Mouse (Mus musculus): Measurements from ENCODE around the gene Ccsap.
A peak's percentile ranks its signal among the peaks of the same experiment; 100 is the strongest.

The Ccsap gene

DNA sequence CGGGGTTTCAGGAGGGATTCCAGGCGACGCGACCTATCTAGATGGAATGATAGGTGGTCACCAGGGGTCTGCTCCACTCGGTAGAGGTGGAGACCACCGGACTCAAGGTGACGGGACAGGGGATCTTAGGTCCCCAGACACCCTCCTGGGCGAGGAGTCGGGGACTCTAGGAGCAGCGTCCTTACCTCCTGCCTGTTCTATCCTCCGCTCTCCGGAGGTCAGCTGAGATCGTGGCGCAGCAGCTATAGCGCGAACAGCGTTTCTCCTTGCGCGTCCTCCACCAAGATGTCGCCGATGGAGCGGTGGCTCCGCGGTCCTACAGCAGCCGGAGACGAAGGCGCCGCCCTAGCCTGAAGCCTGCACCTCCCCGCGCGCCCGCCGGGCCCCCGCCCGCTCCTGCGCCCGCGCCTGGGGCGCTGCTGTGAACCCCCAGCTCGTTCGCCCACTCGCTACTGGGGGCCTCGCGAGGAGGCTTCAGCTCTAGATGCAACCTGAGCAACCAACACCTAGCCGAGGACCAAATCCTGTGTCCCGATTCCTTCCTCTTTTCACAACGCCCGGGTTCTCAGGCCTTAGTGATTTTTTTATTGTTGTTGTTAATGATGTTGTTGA is at the start of gene Ccsap:
TSS of gene Ccsap (minus strand) at position 562 of the 612 bp plus-strand sequence.
- DNase-seq (ENCODE audit: low read depth in 2 of 2, low spot score in 2 of 2) = peak; percentile 53 to 54

DNA sequence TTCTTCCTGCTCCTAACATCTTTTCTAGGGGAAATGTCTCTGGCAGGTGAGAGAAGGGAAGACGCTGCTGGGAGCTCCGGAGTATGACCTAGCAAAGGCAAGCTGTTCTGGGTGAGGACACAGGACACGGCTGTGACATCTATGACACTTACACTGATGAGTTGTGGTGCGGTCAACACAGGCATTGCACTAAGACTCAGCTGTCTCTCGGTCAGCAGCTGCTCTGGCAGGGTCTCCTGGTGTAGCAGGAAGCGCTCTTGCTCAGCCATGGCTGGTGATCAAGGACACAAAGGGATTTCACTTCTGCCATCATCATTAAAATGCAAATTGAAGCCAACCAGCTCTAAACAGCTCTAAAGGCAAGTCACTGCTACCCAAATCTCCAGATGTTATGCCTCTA is 47.6 kb upstream of the Ccsap start:
- DNase-seq (ENCODE audit: low read depth in 2 of 2, low spot score in 2 of 2) = no peak

DNA sequence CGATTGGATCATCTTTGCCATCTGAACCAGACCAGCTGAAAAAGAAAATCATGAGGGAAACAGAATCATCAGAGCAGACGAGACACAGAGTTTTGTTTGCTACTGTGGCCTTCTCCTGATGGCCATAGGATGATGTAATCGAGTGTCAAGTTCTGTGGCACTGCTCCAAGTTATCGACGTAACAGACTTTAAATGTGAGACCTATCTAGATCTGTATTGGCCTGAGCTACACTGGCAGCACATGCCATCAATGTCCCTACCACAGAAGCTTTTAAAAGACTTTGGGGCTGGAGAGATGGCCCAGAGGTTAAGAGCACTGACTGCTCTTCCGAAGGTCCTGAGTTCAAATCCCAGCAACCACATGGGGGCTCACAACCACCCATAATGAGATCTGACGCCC is 42.6 kb upstream of the Ccsap start:
- DNase-seq (ENCODE audit: low read depth in 2 of 2, low spot score in 2 of 2) = no peak

DNA sequence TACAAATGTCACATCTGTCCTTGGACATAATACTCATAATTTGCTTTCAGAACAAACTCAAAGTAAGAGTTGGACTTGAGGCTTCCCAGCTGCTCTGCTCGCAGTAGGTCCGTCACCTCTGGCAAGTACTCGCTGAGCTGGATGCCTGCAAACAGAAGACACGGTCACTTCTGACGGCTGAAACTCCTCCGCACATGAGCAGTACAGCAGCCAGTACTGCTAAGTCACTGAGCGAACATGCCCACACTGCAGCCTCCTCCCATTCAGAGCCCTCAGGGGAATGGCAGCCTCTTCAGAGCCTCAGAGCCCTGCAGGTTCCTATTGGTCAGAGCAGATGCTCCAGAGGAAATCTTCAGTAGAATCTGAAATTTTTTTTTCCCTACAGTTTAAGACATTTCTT is 39.4 kb upstream of the Ccsap start:
- DNase-seq (ENCODE audit: low read depth in 2 of 2, low spot score in 2 of 2) = no peak

DNA sequence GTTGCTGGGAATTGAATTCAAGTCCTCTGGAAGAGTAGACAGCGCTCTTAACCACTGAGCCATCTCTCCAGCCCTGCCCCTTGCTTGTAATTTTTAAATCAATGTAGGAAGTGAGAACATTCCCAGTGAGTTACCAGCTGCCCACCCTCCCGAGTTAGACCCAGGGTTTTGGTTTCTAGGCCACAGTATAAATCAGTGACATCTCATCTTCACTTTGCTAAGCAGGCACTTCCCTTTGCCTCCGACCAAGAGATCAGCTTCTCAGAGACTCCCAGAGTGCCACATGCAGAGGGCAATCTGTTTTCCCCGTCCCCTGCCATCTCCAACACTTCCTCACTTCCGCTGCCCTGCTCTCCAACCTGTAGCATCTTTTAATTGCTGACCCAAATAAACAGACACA is 38.6 kb upstream of the Ccsap start:
- no peak for DNase-seq (ENCODE audit: low read depth in 2 of 2, low spot score in 2 of 2)

DNA sequence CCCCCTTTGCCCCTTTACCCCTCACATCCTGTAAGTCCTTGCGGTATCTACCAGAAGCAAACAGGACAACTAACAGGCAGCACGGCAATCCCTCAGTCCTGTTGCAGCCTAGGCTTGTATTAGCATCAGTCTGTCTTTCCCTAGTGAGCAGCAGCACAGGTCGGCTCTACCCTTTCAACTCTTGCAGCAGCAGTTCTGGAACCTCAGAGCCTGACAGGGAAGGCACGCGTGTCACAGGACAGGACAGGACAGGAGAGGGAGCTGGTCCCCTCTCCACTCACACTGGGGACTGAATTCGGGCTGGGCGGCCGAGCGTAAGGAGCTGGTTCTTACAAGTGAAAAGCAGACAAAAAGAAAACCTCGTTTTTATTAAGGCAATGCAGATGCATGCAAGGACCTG is 36.8 kb upstream of the Ccsap start:
- no peak for DNase-seq (ENCODE audit: low read depth in 2 of 2, low spot score in 2 of 2)

DNA sequence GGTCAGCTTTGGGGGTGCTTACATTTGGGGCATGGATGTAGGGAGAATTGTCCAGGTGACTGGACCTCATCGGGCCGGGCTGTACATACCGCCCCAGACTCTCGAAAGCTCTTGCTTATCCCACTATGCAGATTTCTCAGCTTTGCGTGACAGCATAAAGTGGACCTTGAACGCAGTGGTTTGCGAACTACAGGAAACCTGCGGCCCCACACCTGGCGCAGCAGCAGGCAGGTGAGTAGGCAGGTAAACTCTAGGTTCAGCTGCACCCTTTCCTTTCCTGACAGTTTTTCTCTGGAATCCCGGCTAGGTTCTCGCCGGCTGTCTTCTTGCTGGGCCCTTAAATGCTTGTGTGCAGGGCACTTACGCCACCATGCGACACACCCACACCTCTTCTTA is 36.4 kb upstream of the Ccsap start:
- no peak for DNase-seq (ENCODE audit: low read depth in 2 of 2, low spot score in 2 of 2)

DNA sequence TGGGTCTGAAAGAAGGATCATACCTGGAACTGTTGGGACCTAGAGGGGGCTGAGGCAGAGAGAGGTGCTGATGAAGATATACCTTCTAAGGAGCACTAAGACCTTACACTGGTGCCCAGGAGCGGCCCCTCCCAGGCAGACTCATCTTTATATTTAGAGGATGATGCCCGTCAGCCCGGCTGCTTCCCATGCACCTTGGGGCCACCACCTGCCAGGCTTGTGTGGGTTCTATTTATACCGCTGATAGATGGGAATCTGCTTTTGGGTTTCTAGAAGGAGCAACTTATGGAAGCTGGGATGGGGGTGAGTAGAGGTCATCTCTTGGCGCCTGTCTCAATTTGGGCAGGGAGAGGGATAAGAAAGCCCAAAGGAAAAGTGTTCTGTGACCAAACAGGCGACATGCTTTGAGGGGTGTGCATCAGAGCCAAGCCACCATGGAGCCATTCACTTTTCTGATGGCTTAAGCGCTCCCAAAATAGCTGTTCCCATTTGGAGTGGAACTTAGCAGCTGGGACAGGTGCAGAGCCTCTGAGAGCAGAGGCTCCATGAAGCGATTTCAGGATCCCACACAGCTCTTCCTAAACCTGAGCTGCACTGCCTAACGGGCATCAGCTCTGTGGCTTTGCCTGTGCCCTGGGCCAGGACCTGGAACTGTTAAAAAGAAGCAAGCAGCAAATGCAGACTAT is 35.8 kb upstream of the Ccsap start:
- no peak for DNase-seq (ENCODE audit: low read depth in 2 of 2, low spot score in 2 of 2)

DNA sequence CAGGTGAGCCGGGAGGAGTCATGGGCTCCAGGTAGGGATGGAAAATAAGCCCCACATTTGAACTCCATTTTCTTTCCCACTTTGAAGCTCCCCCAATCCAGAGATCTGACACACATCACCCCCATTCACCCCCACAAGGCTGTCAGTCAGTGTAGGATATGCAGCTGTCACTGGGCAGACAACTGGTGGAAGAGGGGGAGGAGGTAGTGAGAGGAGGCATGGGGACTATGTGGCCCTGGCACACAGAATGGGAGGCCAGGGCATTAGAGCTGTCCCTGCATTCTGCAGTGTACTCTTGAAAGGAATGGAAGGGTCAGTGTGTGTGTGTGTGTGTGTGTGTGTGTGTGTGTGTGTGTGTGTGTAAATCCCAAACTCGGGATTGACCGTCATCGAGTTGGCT is 35.2 kb upstream of the Ccsap start:
- DNase-seq (ENCODE audit: low read depth in 2 of 2, low spot score in 2 of 2) = no peak

DNA sequence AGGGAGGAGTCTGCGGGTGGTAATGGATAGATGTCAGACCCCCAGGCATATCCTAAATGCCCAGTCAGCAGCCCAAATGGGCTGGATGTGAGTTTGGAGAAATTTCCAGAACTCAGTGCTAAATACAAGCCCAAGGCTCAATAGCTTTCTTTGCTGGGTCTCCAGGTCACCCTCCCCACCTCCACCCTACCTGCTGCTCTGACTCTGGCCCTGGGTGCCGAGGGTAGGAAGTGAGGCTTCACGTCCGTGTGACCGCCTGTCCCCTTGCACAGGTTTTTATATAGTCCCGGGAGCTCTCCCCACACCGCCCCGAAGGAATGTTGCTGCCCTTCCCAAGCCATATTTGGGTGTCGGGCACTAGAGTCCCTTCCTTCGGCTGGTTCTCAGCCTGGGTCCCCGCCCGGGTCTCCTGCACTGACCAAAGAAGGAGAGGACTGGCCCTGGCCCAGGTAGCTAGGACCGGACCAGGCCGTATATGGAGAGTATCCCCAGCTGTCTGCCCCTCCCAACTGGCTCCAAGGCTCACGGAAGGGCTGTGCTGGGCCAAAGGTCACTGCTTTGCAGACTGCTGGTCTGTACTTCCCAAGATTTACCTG is 34.6 kb upstream of the Ccsap start, which contains the start of gene Acta1:
TSS of gene Acta1 (minus strand) at position 250 of the 596 bp plus-strand sequence.
- no peak for DNase-seq (ENCODE audit: low read depth in 2 of 2, low spot score in 2 of 2)

DNA sequence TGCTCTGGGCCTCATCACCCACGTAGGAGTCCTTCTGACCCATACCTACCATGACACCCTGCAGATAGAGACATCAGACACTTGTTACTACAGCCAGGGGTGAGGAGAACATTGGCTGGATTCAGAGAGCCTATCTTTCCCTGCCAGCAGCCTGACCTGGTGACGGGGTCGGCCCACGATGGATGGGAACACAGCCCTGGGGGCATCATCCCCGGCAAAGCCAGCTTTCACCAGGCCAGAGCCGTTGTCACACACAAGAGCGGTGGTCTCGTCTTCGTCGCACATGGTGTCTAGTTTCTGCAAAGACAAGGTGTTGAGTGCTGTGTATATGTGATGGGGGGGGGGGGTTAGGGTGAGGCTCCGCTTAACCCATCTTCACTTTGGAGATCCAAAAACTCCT is 33.4 kb upstream of the Ccsap start:
- no peak for DNase-seq (ENCODE audit: low read depth in 2 of 2, low spot score in 2 of 2)

DNA sequence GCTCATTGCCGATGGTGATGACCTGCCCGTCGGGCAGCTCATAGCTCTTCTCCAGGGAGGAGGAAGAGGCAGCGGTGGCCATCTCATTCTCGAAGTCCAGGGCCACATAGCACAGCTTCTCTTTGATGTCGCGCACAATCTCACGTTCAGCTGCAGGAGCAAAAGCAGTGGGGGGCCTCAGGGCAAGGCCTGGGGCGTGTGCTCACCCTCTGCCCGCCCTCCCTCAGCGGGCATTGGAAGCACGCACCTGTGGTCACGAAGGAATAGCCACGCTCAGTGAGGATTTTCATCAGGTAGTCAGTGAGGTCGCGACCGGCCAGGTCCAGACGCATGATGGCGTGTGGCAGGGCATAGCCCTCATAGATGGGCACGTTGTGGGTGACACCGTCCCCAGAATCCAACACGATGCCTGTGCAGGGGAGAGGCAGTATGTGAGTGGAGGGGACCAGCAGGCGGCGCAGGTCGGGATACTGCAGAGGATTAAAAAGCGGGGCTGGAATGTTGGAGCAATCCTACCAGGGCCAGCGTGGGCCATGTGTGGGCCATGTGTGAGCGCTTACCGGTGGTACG is 32.7 kb upstream of the Ccsap start:
- no peak for DNase-seq (ENCODE audit: low read depth in 2 of 2, low spot score in 2 of 2)

DNA sequence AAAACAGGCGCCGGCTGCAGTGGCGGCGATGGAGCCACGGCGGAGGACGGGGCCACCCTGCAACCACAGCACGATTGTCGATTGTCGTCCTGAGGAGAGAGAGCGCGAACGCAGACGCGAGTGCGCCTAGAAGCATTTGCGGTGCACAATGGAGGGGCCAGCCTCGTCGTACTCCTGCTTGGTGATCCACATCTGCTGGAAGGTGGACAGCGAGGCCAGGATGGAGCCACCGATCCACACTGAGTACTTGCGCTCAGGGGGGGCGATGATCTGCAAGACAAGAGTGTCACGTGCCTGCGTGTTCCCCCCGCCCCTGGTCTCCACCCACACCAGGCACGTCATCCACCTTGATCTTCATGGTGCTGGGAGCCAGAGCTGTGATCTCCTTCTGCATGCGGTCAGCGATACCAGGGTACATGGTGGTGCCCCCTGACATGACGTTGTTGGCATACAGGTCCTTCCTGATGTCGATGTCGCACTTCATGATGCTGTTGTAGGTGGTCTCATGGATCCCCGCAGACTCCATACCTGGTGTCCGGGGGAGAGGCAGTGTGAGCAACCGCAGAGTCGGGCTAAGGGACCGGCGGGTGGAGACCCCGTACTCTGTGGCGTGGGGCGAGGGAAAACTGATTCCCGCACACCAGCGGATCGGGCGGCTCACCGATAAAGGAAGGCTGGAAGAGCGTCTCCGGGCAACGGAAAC is 32.0 kb upstream of the Ccsap start:
- no peak for DNase-seq (ENCODE audit: low read depth in 2 of 2, low spot score in 2 of 2)

DNA sequence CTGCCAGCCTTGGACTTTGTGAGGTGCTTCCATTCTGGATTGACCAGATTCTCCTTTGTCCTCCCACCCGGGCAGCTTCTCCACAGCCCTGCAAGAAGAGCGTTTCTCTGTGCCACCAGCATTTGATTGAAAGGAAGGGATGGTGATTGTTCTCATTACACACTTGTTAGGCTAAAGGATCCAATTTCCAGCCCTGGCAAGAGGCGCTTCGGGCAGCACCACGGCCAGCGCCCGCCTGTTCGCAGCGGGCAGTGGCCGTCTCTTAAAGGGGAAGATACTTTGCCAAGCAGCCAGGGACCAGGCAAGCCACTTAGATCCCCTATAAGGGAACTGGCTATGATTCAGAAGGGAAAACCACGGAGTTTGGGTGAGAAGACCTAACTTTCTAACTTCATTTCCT is 31.3 kb upstream of the Ccsap start:
- no peak for DNase-seq (ENCODE audit: low read depth in 2 of 2, low spot score in 2 of 2)

DNA sequence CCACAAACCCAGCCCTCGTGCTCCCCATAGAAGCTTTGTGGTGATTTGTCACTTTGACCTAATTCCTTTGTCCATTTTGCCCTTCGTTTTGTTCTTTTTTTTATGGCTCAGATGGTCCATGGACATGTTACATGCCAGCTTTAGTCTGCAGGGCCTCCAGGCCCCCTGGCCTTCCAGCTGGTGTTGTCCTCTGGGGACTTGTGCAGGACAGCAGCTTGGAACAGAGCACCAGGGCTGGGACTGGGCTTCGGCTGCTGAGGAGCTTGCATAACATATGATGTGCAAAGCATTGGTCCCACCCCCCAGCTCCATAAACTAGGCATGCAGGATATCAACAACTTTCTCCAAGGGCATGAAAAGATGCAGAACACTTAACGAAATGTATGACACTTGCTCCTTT is 29.8 kb upstream of the Ccsap start:
- DNase-seq (ENCODE audit: low read depth in 2 of 2, low spot score in 2 of 2) = no peak

DNA sequence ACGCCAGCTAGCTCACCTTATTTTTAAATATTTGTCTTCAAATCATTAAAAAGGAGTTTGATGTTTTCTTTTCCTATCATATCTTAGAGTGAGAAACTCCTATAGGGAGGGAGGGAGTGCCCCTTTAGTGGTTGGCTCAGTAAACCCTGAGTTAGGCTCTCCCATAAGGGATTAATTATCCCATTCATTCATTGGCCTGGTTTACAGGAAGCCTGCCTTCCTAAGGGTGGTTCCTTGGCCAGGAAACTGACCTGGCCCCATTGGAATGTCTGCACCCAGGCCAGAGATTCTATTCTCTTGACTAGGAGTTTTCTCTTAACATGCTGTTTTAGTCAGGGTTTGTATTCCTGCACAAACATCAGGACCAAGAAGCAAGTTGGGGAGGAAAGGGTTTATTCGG is 27.9 kb upstream of the Ccsap start:
- no peak for DNase-seq (ENCODE audit: low read depth in 2 of 2, low spot score in 2 of 2)

DNA sequence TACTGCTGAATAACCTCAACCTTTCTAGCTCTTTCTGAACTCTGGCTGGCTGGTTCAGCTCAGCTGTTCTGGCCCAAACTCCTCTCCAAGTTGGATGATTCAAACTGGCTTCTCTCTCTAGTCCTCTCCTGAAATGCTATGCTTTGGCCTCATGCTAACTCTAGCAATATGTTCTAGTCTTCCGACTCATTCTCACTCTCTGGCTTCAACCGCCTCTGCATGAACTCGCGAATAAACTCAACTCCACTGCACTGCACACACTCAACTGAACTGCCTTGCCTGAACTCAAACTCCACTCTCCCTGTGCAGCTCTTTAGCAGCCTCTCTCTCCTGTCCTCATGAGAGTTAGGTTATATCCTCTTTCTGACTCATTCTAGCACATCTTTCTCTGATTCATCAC is 27.2 kb upstream of the Ccsap start:
- DNase-seq (ENCODE audit: low read depth in 2 of 2, low spot score in 2 of 2) = no peak

DNA sequence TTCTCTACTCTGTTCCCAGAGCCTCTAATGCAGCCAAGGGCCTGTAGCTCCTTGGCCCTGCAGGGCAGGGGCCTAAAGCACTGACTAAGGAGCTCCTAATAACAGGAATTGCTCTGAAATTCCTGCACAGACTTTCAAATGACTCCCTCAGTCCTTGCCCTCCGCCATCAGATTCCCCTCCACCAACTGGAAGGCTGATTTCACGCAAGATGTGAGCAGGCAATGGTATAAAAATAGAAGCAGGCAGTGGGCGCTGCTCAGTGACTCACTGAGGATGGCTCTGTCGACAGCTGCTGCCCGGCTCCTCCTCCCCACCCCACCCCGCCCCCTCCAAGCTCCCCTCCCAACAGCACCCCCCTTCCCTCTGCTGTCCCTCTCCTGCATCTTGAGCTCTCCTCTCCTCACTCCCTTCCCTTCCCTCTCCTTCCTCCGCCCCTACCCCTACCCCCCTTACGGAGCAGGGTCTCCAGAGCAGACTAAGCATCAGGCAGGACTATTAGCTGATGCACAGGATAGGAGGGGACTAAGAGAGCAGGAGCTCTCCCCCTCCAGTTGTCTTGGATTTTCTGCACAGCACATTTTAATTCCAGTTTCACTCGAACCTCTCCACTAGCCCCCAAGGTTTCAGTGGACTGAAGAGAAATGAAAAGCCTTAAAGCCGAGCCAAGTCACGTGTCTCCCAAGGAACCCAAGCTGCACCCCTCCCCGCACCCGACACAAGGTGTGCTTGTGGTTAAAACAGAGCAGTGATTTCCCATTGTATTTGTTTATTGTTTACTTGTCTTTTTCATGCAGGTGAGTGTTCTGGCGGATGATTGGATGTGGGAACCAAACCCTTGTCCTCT is 24.9 kb upstream of the Ccsap start:
- no peak for DNase-seq (ENCODE audit: low read depth in 2 of 2, low spot score in 2 of 2)

DNA sequence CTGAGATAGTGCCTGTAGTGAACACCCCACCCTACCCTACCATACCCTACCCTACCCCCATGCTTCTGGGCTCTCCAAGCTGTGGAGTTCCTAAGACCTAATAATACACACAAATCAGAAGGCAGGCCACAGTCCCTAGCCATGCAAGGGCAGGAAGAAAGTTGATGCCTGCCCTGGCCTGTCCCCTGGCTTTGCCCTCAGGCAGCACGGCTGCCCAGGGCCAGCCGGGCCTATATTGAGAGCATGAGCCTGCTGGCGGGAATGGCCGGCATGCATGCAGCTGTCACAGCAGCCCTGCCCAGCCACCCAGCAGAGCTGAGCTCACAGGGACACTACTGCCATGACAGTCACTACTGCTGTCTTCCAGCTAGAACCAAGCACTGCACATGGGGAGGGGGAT is 23.1 kb upstream of the Ccsap start:
- no peak for DNase-seq (ENCODE audit: low read depth in 2 of 2, low spot score in 2 of 2)

DNA sequence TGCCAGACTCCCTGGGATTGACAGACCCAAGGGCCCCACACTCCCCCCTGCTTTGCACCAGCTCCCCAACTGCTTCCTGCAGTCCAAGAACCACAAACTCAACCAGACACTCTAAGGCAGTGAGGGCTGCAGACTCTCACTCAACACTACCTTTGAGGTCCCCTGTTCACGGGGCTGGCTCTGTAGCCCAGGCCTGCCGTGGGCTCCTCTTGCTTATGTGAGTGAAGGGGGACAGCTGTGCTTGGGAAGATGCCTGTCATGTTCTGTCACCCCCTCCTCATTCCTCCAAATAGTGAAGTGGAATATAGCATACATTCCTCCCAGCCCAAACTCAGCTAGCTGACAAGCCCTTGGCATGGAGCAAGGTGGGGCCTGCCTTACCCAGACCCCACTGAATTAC is 22.4 kb upstream of the Ccsap start:
- no peak for DNase-seq (ENCODE audit: low read depth in 2 of 2, low spot score in 2 of 2)

DNA sequence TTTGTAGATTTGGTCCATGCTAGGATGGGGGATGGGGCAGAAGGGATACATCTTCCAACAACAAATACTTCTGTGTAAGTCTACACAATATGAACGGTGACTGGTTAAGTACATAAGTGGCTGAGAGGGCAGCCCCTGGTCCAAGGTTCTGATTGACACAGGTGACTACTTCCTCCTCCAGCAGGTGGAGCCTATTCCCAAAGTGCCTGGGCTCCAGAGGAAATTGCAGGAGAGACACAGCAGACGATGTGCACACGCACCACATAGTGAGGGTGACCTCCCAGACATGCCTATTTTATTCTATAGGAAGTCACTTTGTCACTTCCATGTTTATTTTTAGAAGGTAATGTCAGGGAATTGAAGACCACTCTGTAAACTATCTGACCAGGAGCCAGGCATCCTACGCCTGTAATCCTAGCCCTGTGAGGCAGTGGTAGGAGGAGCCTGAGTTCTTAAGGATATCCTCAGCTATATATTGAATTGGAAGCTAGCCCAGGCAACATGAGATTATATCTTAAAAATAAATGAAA is 20.9 kb upstream of the Ccsap start:
- no peak for DNase-seq (ENCODE audit: low read depth in 2 of 2, low spot score in 2 of 2)
